Mouse (Mus musculus): ENCODE results near the gene Pdgfc. TPM values are rescaled to one million over a fixed set of nuclear protein-coding genes. Genes with fewer than 3 reads are reported as not detected.

The Pdgfc gene
- total RNA-seq (2015; ENCODE audit: low replicate concordance) (1.5 TPM in 1 of 2 replicates, not detected in the other), total RNA-seq (2017; ENCODE audit: low replicate concordance) (0.14 TPM in 1 of 2 replicates, not detected in the other)

- ATAC-seq (replicated peaks; ENCODE audit: low FRiP score, poor library complexity, severe bottlenecking) = no peak
Observed at GRCm38 (mm10) chr3:81036151-81036553, at the start of gene Pdgfc. Pdgfc (plus strand) TSS chr3:81036416.

- no peak for ATAC-seq (replicated peaks; ENCODE audit: low FRiP score, poor library complexity, severe bottlenecking)
Observed at GRCm38 (mm10) chr3:81009245-81009644, 27.0 kb upstream of the Pdgfc start.

GRCm38 (mm10) chr3:81009899-81010298, 26.3 kb upstream of the Pdgfc start:
- ATAC-seq (replicated peaks; ENCODE audit: low FRiP score, poor library complexity, severe bottlenecking) = no peak

- ATAC-seq (replicated peaks; ENCODE audit: low FRiP score, poor library complexity, severe bottlenecking) = no peak
Observed at GRCm38 (mm10) chr3:81017385-81018051, 18.7 kb upstream of the Pdgfc start.

GRCm38 (mm10) chr3:81020064-81020463, 16.2 kb upstream of the Pdgfc start:
- ATAC-seq (replicated peaks; ENCODE audit: low FRiP score, poor library complexity, severe bottlenecking) = no peak

GRCm38 (mm10) chr3:81021783-81022182, 14.4 kb upstream of the Pdgfc start:
- ATAC-seq (replicated peaks; ENCODE audit: low FRiP score, poor library complexity, severe bottlenecking) = no peak

GRCm38 (mm10) chr3:81022266-81022665, 13.9 kb upstream of the Pdgfc start:
- no peak for ATAC-seq (replicated peaks; ENCODE audit: low FRiP score, poor library complexity, severe bottlenecking)

- ATAC-seq (replicated peaks; ENCODE audit: low FRiP score, poor library complexity, severe bottlenecking) = no peak
Observed at GRCm38 (mm10) chr3:81022845-81023244, 13.4 kb upstream of the Pdgfc start.

GRCm38 (mm10) chr3:81023568-81023967, 12.6 kb upstream of the Pdgfc start:
- no peak for ATAC-seq (replicated peaks; ENCODE audit: low FRiP score, poor library complexity, severe bottlenecking)

GRCm38 (mm10) chr3:81025568-81026213, 10.5 kb upstream of the Pdgfc start:
- no peak for ATAC-seq (replicated peaks; ENCODE audit: low FRiP score, poor library complexity, severe bottlenecking)

- no peak for ATAC-seq (replicated peaks; ENCODE audit: low FRiP score, poor library complexity, severe bottlenecking)
Observed at GRCm38 (mm10) chr3:81028361-81028760, 7.9 kb upstream of the Pdgfc start.

GRCm38 (mm10) chr3:81029321-81029720, 6.9 kb upstream of the Pdgfc start:
- ATAC-seq (replicated peaks; ENCODE audit: low FRiP score, poor library complexity, severe bottlenecking) = no peak

- ATAC-seq (replicated peaks; ENCODE audit: low FRiP score, poor library complexity, severe bottlenecking) = no peak
Observed at GRCm38 (mm10) chr3:81029909-81030308, 6.3 kb upstream of the Pdgfc start.

GRCm38 (mm10) chr3:81030311-81030710, 5.9 kb upstream of the Pdgfc start:
- no peak for ATAC-seq (replicated peaks; ENCODE audit: low FRiP score, poor library complexity, severe bottlenecking)

- no peak for ATAC-seq (replicated peaks; ENCODE audit: low FRiP score, poor library complexity, severe bottlenecking)
Observed at GRCm38 (mm10) chr3:81032014-81032413, 4.2 kb upstream of the Pdgfc start.

- no peak for ATAC-seq (replicated peaks; ENCODE audit: low FRiP score, poor library complexity, severe bottlenecking)
Observed at GRCm38 (mm10) chr3:81034336-81035102, 1.7 kb upstream of the Pdgfc start.

GRCm38 (mm10) chr3:81036554-81037311, 517 bp downstream of the Pdgfc start:
- no peak for ATAC-seq (replicated peaks; ENCODE audit: low FRiP score, poor library complexity, severe bottlenecking)

GRCm38 (mm10) chr3:81037312-81037859, 1.2 kb downstream of the Pdgfc start:
- ATAC-seq (replicated peaks; ENCODE audit: low FRiP score, poor library complexity, severe bottlenecking) = no peak

GRCm38 (mm10) chr3:81039131-81039653, 3.0 kb downstream of the Pdgfc start:
- ATAC-seq (replicated peaks; ENCODE audit: low FRiP score, poor library complexity, severe bottlenecking) = no peak
